In the genomic region with DNA sequence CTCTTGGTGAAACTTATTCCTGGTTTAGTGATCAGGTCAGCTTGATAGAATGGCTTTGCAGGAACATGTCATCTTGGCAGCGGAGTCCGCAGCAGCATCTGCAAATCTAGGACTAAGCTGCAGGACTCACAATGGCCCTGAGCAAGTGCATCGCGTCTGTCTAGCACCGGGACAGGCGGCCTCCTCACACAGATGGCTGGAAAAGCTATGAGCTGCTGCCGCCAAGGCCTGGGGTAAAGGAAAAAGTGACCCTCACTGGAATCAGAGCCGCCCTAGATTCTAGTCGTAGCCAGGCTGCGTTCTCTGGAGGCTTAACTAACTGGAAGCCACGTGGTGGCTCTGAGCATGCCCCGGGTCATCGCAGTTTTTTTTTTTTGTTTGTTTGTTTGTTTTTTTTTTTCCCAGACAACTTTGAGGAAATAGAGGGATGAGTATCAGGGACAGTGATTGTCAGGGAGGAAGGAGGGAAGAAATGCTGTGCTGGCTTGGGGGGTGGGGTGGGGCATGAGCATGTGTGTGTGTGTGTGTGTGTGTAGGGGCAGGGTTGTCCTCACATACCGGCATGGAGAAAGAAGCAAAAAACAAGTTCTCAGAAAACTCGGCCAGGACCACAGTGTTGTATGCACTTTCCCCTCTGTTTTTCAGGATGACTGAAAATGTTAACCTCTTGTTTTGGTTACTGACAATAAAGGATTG, we compare ENCODE assay signal across 8 mouse cellular contexts. TPM values are rescaled to one million over a fixed set of nuclear protein-coding genes. Genes with fewer than 3 reads are reported as not detected.
A peak's percentile ranks its signal among the peaks of the same experiment; 100 is the strongest.
DNase-seq lines count a peak whose midpoint lies in the region; ATAC-seq lines count a peak whose summit lies in the region.

No protein-coding gene starts in this region.

- 0 out of 2 replicates have a peak, but pooled peaks have one; percentile 52 for ATAC-seq in embryonic facial prominence, embryonic 11.5 days (replicated peaks; ENCODE audit: insufficient number of reproducible peaks, low FRiP score, low TSS enrichment, low read depth)
- no peak for ATAC-seq in heart, embryonic 15.5 days (replicated peaks; ENCODE audit: insufficient number of reproducible peaks, insufficient read depth, low FRiP score, low read depth)
- ATAC-seq in midbrain, embryonic 14.5 days (ENCODE audit: low FRiP score, low TSS enrichment) = no peak

- no peaks in the 10 kb centered on the region; the same call in 1 of the 2 replicates for H3K4me1 ChIP-seq in embryonic facial prominence, embryonic 11.5 days (ENCODE audit: control insufficient read depth, insufficient read depth, low read length)
- H3K4me1 ChIP-seq in heart, embryonic 15.5 days (replicated peaks) = 0 out of 2 replicates have a peak, but pooled peaks cover 2% of the 10 kb centered on the region
- no peaks in the 10 kb centered on the region for H3K4me1 ChIP-seq in midbrain, embryonic 14.5 days (ENCODE audit: control insufficient read depth, insufficient read depth, low read length)

- no peak overlapping the region for H3K4me3 ChIP-seq in embryonic facial prominence, embryonic 11.5 days (ENCODE audit: low read depth, low read length)
- H3K4me3 ChIP-seq in heart, embryonic 15.5 days = no peak overlapping the region
- H3K4me3 ChIP-seq in midbrain, embryonic 14.5 days (replicated peaks; ENCODE audit: low read depth, low read length) = no peak overlapping the region

- no peak overlapping the region for H3K9ac ChIP-seq in embryonic facial prominence, embryonic 11.5 days (replicated peaks; ENCODE audit: low read length)
- no peak overlapping the region for H3K9ac ChIP-seq in heart, embryonic 15.5 days
- H3K9ac ChIP-seq in midbrain, embryonic 14.5 days (replicated peaks; ENCODE audit: low read length) = no peak overlapping the region

- 19% methylated on average over 15 of the region's 15 CpGs for WGBS in embryonic facial prominence, embryonic 11.5 days
- 29% methylated on average over 15 of the region's 15 CpGs for WGBS in heart, embryonic 15.5 days
- WGBS in midbrain, embryonic 14.5 days = 25% methylated on average over 15 of the region's 15 CpGs

- H3K9me3 ChIP-seq in embryonic facial prominence, embryonic 11.5 days (replicated peaks; ENCODE audit: control insufficient read depth, low read length) = no peaks in the 10 kb centered on the region
- H3K9me3 ChIP-seq in heart, embryonic 15.5 days (replicated peaks) = no peaks in the 10 kb centered on the region
- no peaks in the 10 kb centered on the region for H3K9me3 ChIP-seq in midbrain, embryonic 14.5 days (ENCODE audit: control insufficient read depth, low read length)

- no peaks in the 10 kb centered on the region for H3K27me3 ChIP-seq in embryonic facial prominence, embryonic 11.5 days (ENCODE audit: control insufficient read depth, insufficient read depth, low read length)
- no peaks in the 10 kb centered on the region for H3K27me3 ChIP-seq in heart, embryonic 15.5 days
- H3K27me3 ChIP-seq in midbrain, embryonic 14.5 days (ENCODE audit: control insufficient read depth, insufficient read depth, low read length) = no peaks in the 10 kb centered on the region

- H3K4me2 ChIP-seq in embryonic facial prominence, embryonic 11.5 days (ENCODE audit: low read depth, low read length) = peak overlapping the region; percentile 25
- peak overlapping the region; percentile 49 for H3K4me2 ChIP-seq in heart, embryonic 15.5 days
- H3K4me2 ChIP-seq in midbrain, embryonic 14.5 days (ENCODE audit: low read length) = peak overlapping the region; percentile 40

- H3K27ac ChIP-seq in embryonic facial prominence, embryonic 11.5 days (replicated peaks; ENCODE audit: low read depth, low read length) = no peak overlapping the region
- no peak overlapping the region for H3K27ac ChIP-seq in heart, embryonic 15.5 days
- no peak overlapping the region for H3K27ac ChIP-seq in midbrain, embryonic 14.5 days (replicated peaks; ENCODE audit: low read depth, low read length)

- intact Hi-C loops in left cerebral cortex, postnatal 4 days (cut with DNase I) = no loop called here
- intact Hi-C loops in left cerebral cortex, postnatal 14 days (cut with DNase I) = no loop called here

- no peaks in the 10 kb centered on the region for H3K36me3 ChIP-seq in embryonic facial prominence, embryonic 11.5 days (replicated peaks; ENCODE audit: control insufficient read depth, insufficient read depth, low read depth, low read length)
- H3K36me3 ChIP-seq in heart, embryonic 15.5 days = no peaks in the 10 kb centered on the region
- H3K36me3 ChIP-seq in midbrain, embryonic 14.5 days (ENCODE audit: control insufficient read depth, insufficient read depth, low read length) = no peaks in the 10 kb centered on the region

- DNase-seq in left cerebral cortex, postnatal 4 days = peak; percentile 34
- DNase-seq in left cerebral cortex, postnatal 14 days (ENCODE audit: low spot score in 2 of 2) = no peak
- no peak for DNase-seq in embryonic facial prominence, embryonic 11.5 days (ENCODE audit: low spot score)
- peak; percentile 29 for DNase-seq in midbrain, embryonic 14.5 days
- no peak for DNase-seq in layer of hippocampus, postnatal 25 days (ENCODE audit: extremely low spot score in 1 of 2, low spot score in 1 of 2)
- no peak for DNase-seq in layer of hippocampus, adult 9-11 months
- DNase-seq in thymus, postnatal 4 days = no peak

RNA-seq across cellular contexts. Expression of a gene that starts 37.7 kb away (rescaled TPM):
- total RNA-seq in left cerebral cortex, postnatal 4 days (2021) = 10 to 100 TPM; 73.6 to 77.8 TPM
- total RNA-seq in left cerebral cortex, postnatal 14 days (2021) = 10 to 100 TPM; 78.4 to 80.2 TPM
- polyA plus RNA-seq in embryonic facial prominence, embryonic 11.5 days (2014; fragmentation: Nextera tagmentation; extraction: Ambion mirVana) = 81.4 and 90.9 TPM in 2 replicates
- 62.5 and 62.7 TPM in 2 replicates for polyA plus RNA-seq in heart, embryonic 15.5 days (2015; fragmentation: Nextera tagmentation; extraction: Ambion mirVana)
- 119 and 123 TPM in 2 replicates for polyA plus RNA-seq in midbrain, embryonic 14.5 days (2014; fragmentation: Nextera tagmentation; extraction: Ambion mirVana)
- total RNA-seq in layer of hippocampus, postnatal 25 days (2021) = 10 to 100 TPM; 83.6 to 85.9 TPM

Comparison
In these comparisons a context has a peak if more than half of its experiments do, and no peak if none do; other contexts are left out.
1. DNase-seq: peak in left cerebral cortex, postnatal 4 days (single experiment) and midbrain, embryonic 14.5 days (single experiment); none in left cerebral cortex, postnatal 14 days (0 of 2), embryonic facial prominence, embryonic 11.5 days (single experiment), layer of hippocampus, postnatal 25 days (0 of 2), layer of hippocampus, adult 9-11 months (single experiment) and thymus, postnatal 4 days (single experiment).
2. Peak in every context shown above with its lines, with median percentiles within 50 percentile points of each other: H3K4me2 ChIP-seq.